Mouse (Mus musculus) lung, postnatal 0 days (tissue): Measurements from ENCODE around the gene Ssh1. TPM values are rescaled to one million over a fixed set of nuclear protein-coding genes. Genes with fewer than 3 reads are reported as not detected.

Experiments
- ATAC-seq: fragments of 200-750 bp; cut with Nextera tagmentation; 2 replicates; pipeline ENCODE4 v1.8.0; 2017; ENCODE audit warnings: moderate library complexity
- DNase-seq: peaks from one replicate; pipeline ENCODE4 v3.0.0-alpha.2; 2016; ENCODE audit warnings: low spot score
- H3K27ac ChIP-seq: fragments of 300-500 bp; sonication (generic); 2 replicates; pipeline ENCODE4 v1.5.1; 2014; ENCODE audit warnings: antibody characterized with exemption, mild to moderate bottlenecking, low read length, mixed read lengths
- H3K27me3 ChIP-seq: fragments of 300-500 bp; sonication (generic); replicated peaks from 2 replicates; pipeline ENCODE4 v1.6.1; 2014; ENCODE audit warnings: low read length, mixed read lengths; ENCODE audit not compliant: insufficient read depth
- H3K36me3 ChIP-seq: fragments of 300-500 bp; sonication (generic); 2 replicates; pipeline ENCODE4 v1.6.1; 2014; ENCODE audit warnings: low read length, mixed read lengths; ENCODE audit not compliant: insufficient read depth
- H3K4me1 ChIP-seq: fragments of 300-500 bp; sonication (generic); 2 replicates; pipeline ENCODE4 v1.6.1; 2014; ENCODE audit warnings: antibody characterized with exemption, low read depth, low read length, mixed read lengths; ENCODE audit not compliant: insufficient read depth
- H3K4me2 ChIP-seq: fragments of 300-500 bp; sonication (generic); replicated peaks from 2 replicates; pipeline ENCODE4 v1.6.1; 2014; ENCODE audit warnings: low read depth, mild to moderate bottlenecking, low read length, moderate library complexity, mixed read lengths
- H3K4me3 ChIP-seq: fragments of 300-500 bp; sonication (generic); 2 replicates; pipeline ENCODE4 v1.5.1; 2014; ENCODE audit warnings: low read depth, low read length
- H3K9ac ChIP-seq: fragments of 300-500 bp; sonication (generic); replicated peaks from 2 replicates; pipeline ENCODE4 v1.6.1; 2014; ENCODE audit warnings: low read depth, mild to moderate bottlenecking
- H3K9me3 ChIP-seq: fragments of 300-500 bp; sonication (generic); 2 replicates; pipeline ENCODE4 v1.6.1; 2016; ENCODE audit warnings: low read length, mixed read lengths
- CTCF ChIP-seq: IDR thresholded peaks from 2 replicates; pipeline ENCODE4 v1.5.1; 2016; ENCODE audit warnings: antibody characterized with exemption, mild to moderate bottlenecking
- EP300 ChIP-seq: IDR thresholded peaks from 2 replicates; pipeline ENCODE4 v1.6.1; 2016; ENCODE audit warnings: antibody characterized with exemption, mild to moderate bottlenecking, control low read depth
- WGBS: fragments of 180-500 bp; shearing (Covaris S2); extraction: QIAGEN DNeasy Blood & Tissue Kit; methylation state at CpG from one replicate; pipeline ENCODE4 v1.1.7; 2014; 5-methylcytosine and 5-hydroxymethylcytosine counted together
- polyA plus RNA-seq: library from polyadenylated mRNA; unstranded; fragments of >200 nt; fragmentation: Nextera tagmentation; extraction: Ambion mirVana; gene quantifications from 2 replicates; pipeline ENCODE4 v1.2.1, GENCODE M21; 2015

Ssh1 gene
- polyA plus RNA-seq, 1 experiment from 2014 or later = 13.2 TPM

- no peaks in the 10 kb centered on the region for H3K9me3 ChIP-seq
- 75% methylated on average over 6 of the region's 6 CpGs for WGBS
- H3K4me1 ChIP-seq = peaks cover 16% of the 10 kb centered on the region
- no peak overlapping the region for H3K9ac ChIP-seq
- no peak overlapping the region for H3K4me3 ChIP-seq
- H3K27ac ChIP-seq = no peak overlapping the region
- TF ChIP-seq CTCF = no peak
- no peak for TF ChIP-seq EP300
- H3K36me3 ChIP-seq = no peaks in the 10 kb centered on the region
- no peak for DNase-seq
- no peaks in the 10 kb centered on the region for H3K27me3 ChIP-seq
- H3K4me2 ChIP-seq = no peak overlapping the region
- ATAC-seq = no peak
Measured at GRCm38 (mm10) chr5:113981171-113981570, 12.5 kb downstream of the Ssh1 start.

GRCm38 (mm10) chr5:113980511-113980910, 13.2 kb downstream of the Ssh1 start:
- Histone ChIP-seq H3K9me3 (no peaks in the 10 kb centered on the region), H3K4me2 (no peak overlapping the region), H3K27me3 (no peaks in the 10 kb centered on the region), H3K36me3 (no peaks in the 10 kb centered on the region), H3K4me1 (peaks cover 19% of the 10 kb centered on the region), H3K27ac (no peak overlapping the region), H3K4me3 (no peak overlapping the region), H3K9ac (no peak overlapping the region)
- ATAC-seq (no peak), DNase-seq (no peak)
- WGBS = 70% methylated on average over 1 of the region's 1 CpGs
- TF ChIP-seq EP300 (no peak), CTCF (no peak)

GRCm38 (mm10) chr5:113977309-113977708, 16.4 kb downstream of the Ssh1 start:
- H3K36me3 ChIP-seq = no peaks in the 10 kb centered on the region
- no peak overlapping the region for H3K9ac ChIP-seq
- H3K4me1 ChIP-seq = peaks cover 42% of the 10 kb centered on the region
- TF ChIP-seq EP300 = no peak
- no peak overlapping the region for H3K4me3 ChIP-seq
- DNase-seq (peak; percentile 53), ATAC-seq (peak; percentile 5)
- 61% methylated on average over 8 of the region's 8 CpGs for WGBS
- no peaks in the 10 kb centered on the region for H3K27me3 ChIP-seq
- peak overlapping the region; percentile 88 for H3K27ac ChIP-seq
- no peaks in the 10 kb centered on the region for H3K9me3 ChIP-seq
- H3K4me2 ChIP-seq = no peak overlapping the region

- H3K9me3 ChIP-seq = no peaks in the 10 kb centered on the region
- H3K27me3 ChIP-seq = no peaks in the 10 kb centered on the region
- 53% methylated on average over 8 of the region's 8 CpGs for WGBS
- no peak overlapping the region for H3K4me2 ChIP-seq
- H3K27ac ChIP-seq = peak overlapping the region; percentile 88
- no peaks in the 10 kb centered on the region for H3K36me3 ChIP-seq
- H3K4me3 ChIP-seq = no peak overlapping the region
- peaks cover 42% of the 10 kb centered on the region for H3K4me1 ChIP-seq
- no peak overlapping the region for H3K9ac ChIP-seq
- TF ChIP-seq CTCF (no peak), EP300 (peak; percentile 87)
- peak; percentile 73 for DNase-seq
- peak; percentile 62 for ATAC-seq
Measured at GRCm38 (mm10) chr5:113976597-113976996, 17.1 kb downstream of the Ssh1 start.

- Histone ChIP-seq H3K27ac (peak overlapping the region; percentile 88), H3K4me3 (no peak overlapping the region), H3K9me3 (no peaks in the 10 kb centered on the region), H3K27me3 (no peaks in the 10 kb centered on the region), H3K9ac (no peak overlapping the region), H3K4me1 (peaks cover 42% of the 10 kb centered on the region), H3K36me3 (no peaks in the 10 kb centered on the region), H3K4me2 (no peak overlapping the region)
- 28% methylated on average over 9 of the region's 9 CpGs for WGBS
- DNase-seq = peak; percentile 91
- TF ChIP-seq CTCF = no peak
- peak; percentile 1 for TF ChIP-seq EP300
- ATAC-seq = peak; percentile 68
Measured at GRCm38 (mm10) chr5:113975538-113976215, 18.0 kb downstream of the Ssh1 start.

- H3K4me2 ChIP-seq = peak overlapping the region; percentile 43
- 49% methylated on average over 15 of the region's 15 CpGs for WGBS
- H3K9me3 ChIP-seq = no peaks in the 10 kb centered on the region
- no peak overlapping the region for H3K4me3 ChIP-seq
- TF ChIP-seq EP300 (peak; percentile 40; the same call in 1 of the 2 replicates), CTCF (no peak)
- no peaks in the 10 kb centered on the region for H3K27me3 ChIP-seq
- H3K27ac ChIP-seq = peak overlapping the region; percentile 88
- no peaks in the 10 kb centered on the region for H3K36me3 ChIP-seq
- H3K4me1 ChIP-seq = peaks cover 42% of the 10 kb centered on the region
- DNase-seq (peak; percentile 55), ATAC-seq (peak; percentile 41; the same call in 1 of the 2 replicates)
- no peak overlapping the region for H3K9ac ChIP-seq
Measured at GRCm38 (mm10) chr5:113974576-113974975, 19.1 kb downstream of the Ssh1 start.
